Mouse (Mus musculus): ENCODE results near the gene Mapk10. TPM values are rescaled to one million over a fixed set of nuclear protein-coding genes. Genes with fewer than 3 reads are reported as not detected.
A peak's percentile ranks its signal among the peaks of the same experiment; 100 is the strongest.
"Not testable (repeated sequence)": the region's sequence is repeated elsewhere in the genome, so short reads cannot be mapped to it uniquely, and the experiment has no call there.

Mapk10 gene
- polyA plus RNA-seq, 1 experiment from 2014 or later: 4.1 TPM

GRCm38 (mm10) chr5:102964396-102964795, 246.7 kb downstream of the Mapk10 start:
- H3K36me3 ChIP-seq (ENCODE audit: control insufficient read depth, insufficient read depth, low read length): no peaks in the 10 kb centered on the region

GRCm38 (mm10) chr5:102953414-102953813, 257.7 kb downstream of the Mapk10 start:
- ATAC-seq (ENCODE audit: insufficient number of reproducible peaks, insufficient read depth, low FRiP score, low read depth): no peak
- no peak overlapping the region for H3K9ac ChIP-seq (ENCODE audit: low read length)
- H3K4me1 ChIP-seq (ENCODE audit: control insufficient read depth in 2 of 2, insufficient read depth in 2 of 2, low read length in 2 of 2): no peaks in the 10 kb centered on the region
- H3K9me3 ChIP-seq (ENCODE audit: control insufficient read depth, low read length): no peaks in the 10 kb centered on the region
- H3K4me2 ChIP-seq (ENCODE audit: low read length): no peak overlapping the region
- no peaks in the 10 kb centered on the region for H3K27me3 ChIP-seq (ENCODE audit: control insufficient read depth, insufficient read depth, low read length)
- H3K27ac ChIP-seq (replicated peaks in 1 of 2; ENCODE audit: control insufficient read depth in 1 of 2, insufficient read depth in 1 of 2, low read depth in 2 of 2, low read length in 2 of 2): no peak overlapping the region
- no peaks in the 10 kb centered on the region for H3K36me3 ChIP-seq (ENCODE audit: control insufficient read depth, insufficient read depth, low read length)
- no peak overlapping the region for H3K4me3 ChIP-seq (ENCODE audit: control insufficient read depth in 1 of 2, insufficient read depth in 1 of 2, low read depth in 1 of 2, low read length in 2 of 2)
- WGBS: 88% methylated on average over 8 of the region's 8 CpGs

More at GRCm38 (mm10) chr5:102964396-102964795, 246.7 kb downstream of the Mapk10 start:
- WGBS: 85% methylated on average over 5 of the region's 5 CpGs
- no peak overlapping the region for H3K4me2 ChIP-seq (ENCODE audit: low read length)
- no peak for ATAC-seq (ENCODE audit: insufficient number of reproducible peaks, insufficient read depth, low FRiP score, low read depth)
- H3K9ac ChIP-seq (ENCODE audit: low read length): no peak overlapping the region
- no peaks in the 10 kb centered on the region for H3K9me3 ChIP-seq (ENCODE audit: control insufficient read depth, low read length)
- H3K27ac ChIP-seq (replicated peaks in 1 of 2; ENCODE audit: control insufficient read depth in 1 of 2, insufficient read depth in 1 of 2, low read depth in 2 of 2, low read length in 2 of 2): no peak overlapping the region
- H3K4me1 ChIP-seq (ENCODE audit: control insufficient read depth in 2 of 2, insufficient read depth in 2 of 2, low read length in 2 of 2): no peaks in the 10 kb centered on the region
- H3K4me3 ChIP-seq (ENCODE audit: control insufficient read depth in 1 of 2, insufficient read depth in 1 of 2, low read depth in 1 of 2, low read length in 2 of 2): no peak overlapping the region
- H3K27me3 ChIP-seq (ENCODE audit: control insufficient read depth, insufficient read depth, low read length): no peaks in the 10 kb centered on the region

GRCm38 (mm10) chr5:102952918-102953317, 258.2 kb downstream of the Mapk10 start:
- no peak overlapping the region for H3K4me2 ChIP-seq (ENCODE audit: low read length)
- H3K27ac ChIP-seq (replicated peaks in 1 of 2; ENCODE audit: control insufficient read depth in 1 of 2, insufficient read depth in 1 of 2, low read depth in 2 of 2, low read length in 2 of 2): no peak overlapping the region
- H3K9me3 ChIP-seq (ENCODE audit: control insufficient read depth, low read length): no peaks in the 10 kb centered on the region
- no peaks in the 10 kb centered on the region for H3K36me3 ChIP-seq (ENCODE audit: control insufficient read depth, insufficient read depth, low read length)
- no peaks in the 10 kb centered on the region for H3K4me1 ChIP-seq (ENCODE audit: control insufficient read depth in 2 of 2, insufficient read depth in 2 of 2, low read length in 2 of 2)
- H3K9ac ChIP-seq (ENCODE audit: low read length): no peak overlapping the region
- no peak overlapping the region for H3K4me3 ChIP-seq (ENCODE audit: control insufficient read depth in 1 of 2, insufficient read depth in 1 of 2, low read depth in 1 of 2, low read length in 2 of 2)
- H3K27me3 ChIP-seq (ENCODE audit: control insufficient read depth, insufficient read depth, low read length): no peaks in the 10 kb centered on the region
- WGBS: 74% methylated on average over 3 of the region's 3 CpGs
- no peak for ATAC-seq (ENCODE audit: insufficient number of reproducible peaks, insufficient read depth, low FRiP score, low read depth)

GRCm38 (mm10) chr5:102947061-102947711, 263.9 kb downstream of the Mapk10 start:
- Histone ChIP-seq H3K27ac (replicated peaks in 1 of 2; ENCODE audit: control insufficient read depth in 1 of 2, insufficient read depth in 1 of 2, low read depth in 2 of 2, low read length in 2 of 2) (0 out of 4 replicates have a peak overlapping the region, but pooled peaks of 1 of the 2 experiments have one; percentile 9), H3K9me3 (ENCODE audit: control insufficient read depth, low read length) (no peaks in the 10 kb centered on the region), H3K36me3 (ENCODE audit: control insufficient read depth, insufficient read depth, low read length) (no peaks in the 10 kb centered on the region), H3K27me3 (ENCODE audit: control insufficient read depth, insufficient read depth, low read length) (no peaks in the 10 kb centered on the region), H3K4me3 (ENCODE audit: control insufficient read depth in 1 of 2, insufficient read depth in 1 of 2, low read depth in 1 of 2, low read length in 2 of 2) (no peak overlapping the region), H3K4me2 (ENCODE audit: low read length) (0 out of 2 replicates have a peak overlapping the region, but pooled peaks have one; percentile 0), H3K9ac (ENCODE audit: low read length) (no peak overlapping the region), H3K4me1 (ENCODE audit: control insufficient read depth in 2 of 2, insufficient read depth in 2 of 2, low read length in 2 of 2) (peaks cover 0 to 3% of the 10 kb centered on the region in 2 experiments; a peak in 1 of 4 replicates)
- no peak; the same call in 1 of the 2 replicates for ATAC-seq (ENCODE audit: insufficient number of reproducible peaks, insufficient read depth, low FRiP score, low read depth)
- 67% methylated on average over 8 of the region's 8 CpGs for WGBS

- peaks cover 0 to 3% of the 10 kb centered on the region in 2 experiments; a peak in 1 of 4 replicates for H3K4me1 ChIP-seq (ENCODE audit: control insufficient read depth in 2 of 2, insufficient read depth in 2 of 2, low read length in 2 of 2)
- ATAC-seq (ENCODE audit: insufficient number of reproducible peaks, insufficient read depth, low FRiP score, low read depth): no peak
- no peak overlapping the region for H3K9ac ChIP-seq (ENCODE audit: low read length)
- H3K36me3 ChIP-seq (ENCODE audit: control insufficient read depth, insufficient read depth, low read length): no peaks in the 10 kb centered on the region
- H3K27me3 ChIP-seq (ENCODE audit: control insufficient read depth, insufficient read depth, low read length): no peaks in the 10 kb centered on the region
- 0 out of 4 replicates have a peak overlapping the region, but pooled peaks of 1 of the 2 experiments have one; percentile 9 for H3K27ac ChIP-seq (replicated peaks in 1 of 2; ENCODE audit: control insufficient read depth in 1 of 2, insufficient read depth in 1 of 2, low read depth in 2 of 2, low read length in 2 of 2)
- WGBS: 62% methylated on average over 8 of the region's 8 CpGs
- H3K4me3 ChIP-seq (ENCODE audit: control insufficient read depth in 1 of 2, insufficient read depth in 1 of 2, low read depth in 1 of 2, low read length in 2 of 2): no peak overlapping the region
- H3K9me3 ChIP-seq (ENCODE audit: control insufficient read depth, low read length): no peaks in the 10 kb centered on the region
- H3K4me2 ChIP-seq (ENCODE audit: low read length): 0 out of 2 replicates have a peak overlapping the region, but pooled peaks have one; percentile 0
Observed at GRCm38 (mm10) chr5:102946625-102947024, 264.5 kb downstream of the Mapk10 start.

GRCm38 (mm10) chr5:102943864-102944630, 267.1 kb downstream of the Mapk10 start:
- ATAC-seq (ENCODE audit: insufficient number of reproducible peaks, insufficient read depth, low FRiP score, low read depth); H3K9ac ChIP-seq (ENCODE audit: low read length); H3K27ac ChIP-seq (replicated peaks in 1 of 2; ENCODE audit: control insufficient read depth in 1 of 2, insufficient read depth in 1 of 2, low read depth in 2 of 2, low read length in 2 of 2); H3K36me3 ChIP-seq (ENCODE audit: control insufficient read depth, insufficient read depth, low read length); H3K4me3 ChIP-seq (ENCODE audit: control insufficient read depth in 1 of 2, insufficient read depth in 1 of 2, low read depth in 1 of 2, low read length in 2 of 2); H3K4me1 ChIP-seq (ENCODE audit: control insufficient read depth in 2 of 2, insufficient read depth in 2 of 2, low read length in 2 of 2); H3K9me3 ChIP-seq (ENCODE audit: control insufficient read depth, low read length); H3K27me3 ChIP-seq (ENCODE audit: control insufficient read depth, insufficient read depth, low read length); H3K4me2 ChIP-seq (ENCODE audit: low read length): not testable (repeated sequence)
- WGBS: 70% methylated on average over 17 of the region's 17 CpGs

GRCm38 (mm10) chr5:102930161-102930560, 281.0 kb downstream of the Mapk10 start:
- WGBS: 62% methylated on average over 6 of the region's 6 CpGs
- Histone ChIP-seq H3K4me3 (ENCODE audit: control insufficient read depth in 1 of 2, insufficient read depth in 1 of 2, low read depth in 1 of 2, low read length in 2 of 2) (no peak overlapping the region), H3K27me3 (ENCODE audit: control insufficient read depth, insufficient read depth, low read length) (no peaks in the 10 kb centered on the region), H3K4me2 (ENCODE audit: low read length) (no peak overlapping the region), H3K36me3 (ENCODE audit: control insufficient read depth, insufficient read depth, low read length) (no peaks in the 10 kb centered on the region), H3K27ac (replicated peaks in 1 of 2; ENCODE audit: control insufficient read depth in 1 of 2, insufficient read depth in 1 of 2, low read depth in 2 of 2, low read length in 2 of 2) (no peak overlapping the region), H3K4me1 (ENCODE audit: control insufficient read depth in 2 of 2, insufficient read depth in 2 of 2, low read length in 2 of 2) (no peaks in the 10 kb centered on the region), H3K9ac (ENCODE audit: low read length) (no peak overlapping the region), H3K9me3 (ENCODE audit: control insufficient read depth, low read length) (no peaks in the 10 kb centered on the region)
- ATAC-seq (ENCODE audit: insufficient number of reproducible peaks, insufficient read depth, low FRiP score, low read depth): no peak
